Mouse (Mus musculus): ENCODE data around the gene Selenos.

Gene Selenos

GRCm38 (mm10) chr7:66084546-66084945, 5.1 kb downstream of the Selenos start:
- in situ Hi-C loops (cut with MboI, MseI): no loop called here

DNA sequence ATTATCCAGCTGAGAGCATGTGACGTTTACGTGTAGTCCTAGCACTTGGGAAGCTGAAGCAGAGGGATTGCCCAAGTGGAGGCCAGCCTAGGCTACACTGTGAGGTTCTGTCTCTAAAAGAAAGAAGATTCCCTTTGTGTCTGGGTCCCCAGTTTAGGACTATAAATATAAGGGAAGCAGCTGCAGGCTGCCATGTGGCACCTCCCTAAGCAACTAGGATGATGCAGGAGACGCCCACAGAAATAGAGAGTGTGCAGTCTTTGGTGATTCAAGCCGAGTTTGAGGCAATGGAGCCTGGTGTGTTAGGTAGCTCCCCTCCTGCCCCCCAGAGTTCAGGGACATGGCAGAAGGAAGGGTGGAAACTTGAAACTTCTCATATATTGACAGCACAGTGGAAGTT, 8.2 kb downstream of the Selenos start:
- in situ Hi-C loops (cut with MboI, MseI): no loop called here

GRCm38 (mm10) chr7:66088077-66088476, 8.6 kb downstream of the Selenos start:
- in situ Hi-C loops (cut with MboI, MseI): no loop called here

- in situ Hi-C loops (cut with MboI, MseI): loop anchor here (10.0 kb wide), 1 partner anchor 564 kb away; no protein-coding TSS in a partner anchor
Observed at GRCm38 (mm10) chr7:66090676-66091190, 11.3 kb downstream of the Selenos start.

- in situ Hi-C loops (cut with MboI, MseI): loop anchor here (10.0 kb wide), 1 partner anchor 563 kb away; no protein-coding TSS in a partner anchor
Observed at GRCm38 (mm10) chr7:66091553-66091952, 12.1 kb downstream of the Selenos start.

- in situ Hi-C loops (cut with MboI, MseI): loop anchor here (10.0 kb wide), 1 partner anchor 562 kb away; no protein-coding TSS in a partner anchor
Observed at GRCm38 (mm10) chr7:66092656-66093055, 13.2 kb downstream of the Selenos start.

DNA sequence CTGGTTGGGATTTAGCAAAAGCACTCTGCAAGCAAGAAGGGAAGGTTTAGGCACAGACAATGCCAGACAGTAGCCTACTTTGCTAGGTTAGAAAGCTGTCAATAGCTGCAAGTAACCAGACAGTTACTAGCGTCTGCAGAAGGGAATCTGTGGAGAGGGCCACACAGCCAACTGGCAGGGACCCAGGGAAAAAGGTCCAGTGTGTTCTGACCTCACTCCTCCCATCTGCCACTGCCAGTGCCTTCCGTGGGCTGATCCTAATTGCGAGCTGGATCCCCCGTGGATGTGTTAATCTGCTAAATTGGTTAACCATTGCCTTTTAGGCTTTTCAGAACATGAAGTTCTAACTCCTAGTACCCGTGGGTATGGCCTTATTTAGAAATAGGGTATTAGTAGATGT, 14.7 kb downstream of the Selenos start:
- in situ Hi-C loops (cut with MboI, MseI): loop anchor here (10.0 kb wide), 1 partner anchor 561 kb away; no protein-coding TSS in a partner anchor

- in situ Hi-C loops (cut with MboI, MseI): loop anchor here (10.0 kb wide), 1 partner anchor 556 kb away; no protein-coding TSS in a partner anchor
Observed at GRCm38 (mm10) chr7:66098803-66099202, 19.4 kb downstream of the Selenos start.

DNA sequence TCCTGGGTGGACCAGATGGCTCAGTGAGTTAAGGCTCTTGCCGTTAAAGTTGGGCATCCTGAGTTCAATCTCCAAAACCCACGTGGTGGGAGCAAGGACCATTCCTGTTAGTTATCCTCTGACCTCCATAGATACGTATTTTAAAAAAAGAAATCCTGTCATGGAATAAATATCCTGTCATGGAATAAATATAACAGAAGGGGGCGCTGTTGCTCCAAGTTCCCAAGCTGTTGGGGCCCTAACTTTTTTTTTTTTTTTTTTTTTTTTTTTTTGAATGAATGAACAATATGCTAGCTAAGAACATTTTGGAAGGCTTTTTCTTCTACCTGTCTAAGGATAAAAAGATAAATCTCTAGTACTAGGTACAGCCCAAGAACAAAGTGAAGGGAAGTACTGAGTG, 22.4 kb downstream of the Selenos start:
- in situ Hi-C loops (cut with MboI, MseI): loop anchor here (5.0 kb wide), 2 partner anchors 145 to 200 kb away; no protein-coding TSS in a partner anchor

GRCm38 (mm10) chr7:66104531-66104930, 25.1 kb downstream of the Selenos start:
- in situ Hi-C loops (cut with MboI, MseI): loop anchor here (5.0 kb wide), 2 partner anchors 143 to 198 kb away; no protein-coding TSS in a partner anchor

DNA sequence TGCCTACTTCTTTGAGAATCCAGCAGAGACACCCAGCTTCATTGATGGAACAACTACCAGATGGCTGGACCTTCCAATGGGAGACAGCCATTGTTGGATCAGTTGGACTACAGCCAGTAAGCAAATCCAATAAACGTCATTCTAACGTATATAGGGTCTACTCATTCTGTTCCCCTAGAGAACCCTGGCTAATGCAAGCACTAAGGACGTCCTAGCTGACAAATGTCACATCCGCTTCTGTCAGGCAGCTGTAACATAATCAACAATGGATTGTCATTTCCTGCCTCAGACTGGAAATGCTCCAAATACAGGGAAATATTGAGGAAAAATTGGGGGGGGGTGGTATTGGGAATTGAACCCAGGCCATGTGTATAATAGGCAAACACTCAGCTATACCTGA, 26.3 kb downstream of the Selenos start:
- in situ Hi-C loops (cut with MboI, MseI): loop anchor here (5.0 kb wide), 1 partner anchor 82 kb away; no protein-coding TSS in a partner anchor

DNA sequence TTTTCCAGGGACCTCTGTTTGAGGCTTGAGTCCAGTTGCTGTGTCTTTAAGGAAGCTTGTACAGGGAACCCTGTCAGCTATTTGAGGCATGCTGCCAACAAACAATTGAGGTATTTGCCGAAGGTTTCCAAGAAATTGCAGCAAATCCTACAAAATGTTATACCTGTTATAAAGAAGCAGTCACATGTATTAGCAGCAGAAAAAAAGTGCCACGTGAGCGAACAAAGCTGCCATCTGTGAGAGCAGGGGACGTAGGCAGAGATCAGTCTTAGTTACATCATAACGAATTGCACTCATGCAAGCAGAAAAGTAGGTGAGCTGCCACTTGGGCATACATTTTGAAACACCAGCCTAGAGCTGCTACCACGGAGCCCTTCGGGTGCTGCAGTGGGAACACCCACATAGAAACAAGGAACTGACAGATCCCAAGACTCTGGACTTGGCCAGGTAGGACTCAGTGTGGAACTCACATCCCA, 27.2 kb downstream of the Selenos start:
- in situ Hi-C loops (cut with MboI, MseI): loop anchor here (5.0 kb wide), 1 partner anchor 81 kb away; no protein-coding TSS in a partner anchor

DNA sequence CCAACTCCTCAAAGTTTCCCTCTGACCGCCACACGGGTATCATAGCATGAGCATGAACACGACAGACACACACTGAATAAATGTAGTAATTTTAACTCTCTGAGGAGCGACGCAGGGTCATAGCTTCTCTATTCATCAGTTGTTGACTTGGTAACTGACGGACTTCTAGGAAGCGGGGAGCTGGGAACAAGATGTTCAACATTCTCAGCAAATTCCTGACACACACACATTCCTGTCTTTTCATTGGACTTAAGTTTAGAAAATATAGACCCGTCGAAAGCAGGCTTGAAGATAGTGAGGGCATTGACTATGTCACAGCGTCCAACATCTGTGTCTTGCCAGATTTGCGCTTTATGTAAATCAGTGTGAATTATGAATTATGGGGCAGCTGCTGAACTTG, 27.8 kb downstream of the Selenos start:
- in situ Hi-C loops (cut with MboI, MseI): loop anchor here (5.0 kb wide), 1 partner anchor 80 kb away; no protein-coding TSS in a partner anchor

- in situ Hi-C loops (cut with MboI, MseI): loop anchor here (5.0 kb wide), 1 partner anchor 79 kb away; no protein-coding TSS in a partner anchor
Observed at GRCm38 (mm10) chr7:66107930-66108329, 28.5 kb downstream of the Selenos start.

- in situ Hi-C loops (cut with MboI, MseI): loop anchor here (5.0 kb wide), 1 partner anchor 78 kb away; no protein-coding TSS in a partner anchor
Observed at GRCm38 (mm10) chr7:66108961-66109854, 29.8 kb downstream of the Selenos start, which contains the start of gene Chsy1. Chsy1 (plus strand) TSS chr7:66109515.

- in situ Hi-C loops (cut with MboI, MseI): loop anchor here (5.0 kb wide), 1 partner anchor 77 kb away; no protein-coding TSS in a partner anchor
Observed at GRCm38 (mm10) chr7:66109855-66110635, 30.6 kb downstream of the Selenos start.

GRCm38 (mm10) chr7:66110636-66111112, 31.2 kb downstream of the Selenos start:
- in situ Hi-C loops (cut with MboI, MseI): no loop called here

GRCm38 (mm10) chr7:66111211-66111610, 31.8 kb downstream of the Selenos start:
- in situ Hi-C loops (cut with MboI, MseI): no loop called here

- in situ Hi-C loops (cut with MboI, MseI): no loop called here
Observed at GRCm38 (mm10) chr7:66113561-66113960, 34.1 kb downstream of the Selenos start.

DNA sequence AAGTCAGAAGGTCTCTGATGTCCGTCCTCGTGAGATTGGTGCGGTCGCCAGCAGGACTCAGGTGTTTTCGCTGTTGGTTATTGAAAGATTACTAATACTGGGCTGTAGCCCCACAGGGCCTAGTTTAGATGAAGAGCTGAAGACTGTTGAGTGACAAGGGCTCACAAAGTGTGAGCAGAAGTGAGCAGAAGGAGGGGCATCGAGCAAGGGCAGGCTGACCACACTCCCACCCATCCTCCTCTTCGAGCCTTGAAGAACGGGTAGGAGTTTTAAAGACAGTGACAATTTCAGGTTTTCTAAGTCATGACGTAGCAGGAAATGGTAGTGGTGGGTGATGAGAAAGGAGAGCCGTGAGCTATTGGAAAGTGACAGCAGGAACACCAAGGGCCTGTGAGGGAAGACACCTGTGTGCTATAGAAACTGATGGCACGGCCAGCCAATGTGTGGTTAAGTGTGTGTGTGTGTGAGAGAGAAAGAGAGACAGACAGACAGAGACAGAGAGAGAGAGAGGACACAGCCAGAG, 36.4 kb downstream of the Selenos start:
- in situ Hi-C loops (cut with MboI, MseI): no loop called here
